Mouse (Mus musculus) gastrocnemius, postnatal 10 days (tissue): Measurements from ENCODE around the gene Mid1. TPM values are rescaled to one million over a fixed set of nuclear protein-coding genes. Genes with fewer than 3 reads are reported as not detected.

ENCODE experiments used
- DNase-seq: peaks from one replicate; pipeline ENCODE4 v3.0.0; 2021; ENCODE audit warnings: mixed read lengths
- total RNA-seq, 2 experiments: library from RNA; stranded (reverse); gene quantifications; 2 replicates each; pipeline ENCODE4 v1.2.3; 2021

Mid1 gene
- total RNA-seq, 2 experiments from 2014 or later, result 11.0 to 13.3 TPM

GRCm38 (mm10) chrX:169813673-169814072 lies 128.7 kb downstream of the Mid1 start:
- no peak for DNase-seq

GRCm38 (mm10) chrX:169826947-169827346 lies 141.9 kb downstream of the Mid1 start:
- peak; percentile 2 for DNase-seq

GRCm38 (mm10) chrX:169827720-169828119 lies 142.7 kb downstream of the Mid1 start:
- DNase-seq, result no peak

- no peak for DNase-seq
Measured at GRCm38 (mm10) chrX:169828136-169828535, 143.1 kb downstream of the Mid1 start.

- no peak for DNase-seq
Measured at GRCm38 (mm10) chrX:169830052-169830451, 145.1 kb downstream of the Mid1 start.

GRCm38 (mm10) chrX:169837947-169838649 lies 153.1 kb downstream of the Mid1 start:
- DNase-seq, result no peak

- no peak for DNase-seq
Measured at GRCm38 (mm10) chrX:169838650-169838971, 153.6 kb downstream of the Mid1 start.

- DNase-seq, result no peak
Measured at GRCm38 (mm10) chrX:169843267-169843666, 158.3 kb downstream of the Mid1 start.

- DNase-seq, result no peak
Measured at GRCm38 (mm10) chrX:169844150-169844772, 159.3 kb downstream of the Mid1 start.

GRCm38 (mm10) chrX:169846187-169846586 lies 161.2 kb downstream of the Mid1 start:
- DNase-seq, result no peak

GRCm38 (mm10) chrX:169861194-169861720 lies 176.3 kb downstream of the Mid1 start:
- DNase-seq, result no peak

- DNase-seq, result no peak
Measured at GRCm38 (mm10) chrX:169862440-169862839, 177.4 kb downstream of the Mid1 start.

- peak; percentile 6 for DNase-seq
Measured at GRCm38 (mm10) chrX:169862848-169863247, 177.8 kb downstream of the Mid1 start.

GRCm38 (mm10) chrX:169863841-169864240 lies 178.8 kb downstream of the Mid1 start:
- DNase-seq, result no peak

- DNase-seq, result peak; percentile 35
Measured at GRCm38 (mm10) chrX:169868223-169868622, 183.2 kb downstream of the Mid1 start.

GRCm38 (mm10) chrX:169874475-169874874 lies 189.5 kb downstream of the Mid1 start:
- no peak for DNase-seq

GRCm38 (mm10) chrX:169879481-169880362 lies 194.7 kb downstream of the Mid1 start:
- DNase-seq, result peak; percentile 73

- DNase-seq, result no peak
Measured at GRCm38 (mm10) chrX:169880363-169880711, 195.3 kb downstream of the Mid1 start.

GRCm38 (mm10) chrX:169880826-169881225 lies 195.8 kb downstream of the Mid1 start:
- peak; percentile 9 for DNase-seq

GRCm38 (mm10) chrX:169881253-169882219 lies 196.5 kb downstream of the Mid1 start:
- peak; percentile 10 for DNase-seq

- DNase-seq, result no peak
Measured at GRCm38 (mm10) chrX:169882220-169882609, 197.2 kb downstream of the Mid1 start.
